Mouse (Mus musculus): Measurements from ENCODE around the gene Eif2b4. TPM values are rescaled to one million over a fixed set of nuclear protein-coding genes. Genes with fewer than 3 reads are reported as not detected.

Gene Eif2b4
- polyA plus RNA-seq, 1 experiment = 46.8 TPM

DNA sequence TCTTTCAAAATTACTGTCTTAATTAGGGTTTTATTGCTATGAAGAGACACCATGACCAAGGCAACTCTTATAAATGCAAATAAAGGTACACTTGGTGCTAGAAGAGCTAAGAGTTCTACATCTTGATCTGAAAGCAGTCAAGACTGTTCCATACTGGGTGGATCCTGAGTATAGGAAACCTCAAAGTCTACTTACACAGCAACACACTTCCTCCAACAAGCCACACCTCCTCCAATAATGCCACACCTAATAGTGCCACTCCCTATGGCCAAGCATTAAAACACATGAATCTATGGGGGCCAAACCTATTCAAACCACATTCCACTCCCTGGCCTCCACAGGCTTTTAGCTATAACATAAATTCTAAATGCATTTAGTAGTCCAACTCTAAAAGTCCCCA is 30.8 kb downstream of the Eif2b4 start:
- Histone ChIP-seq H3ac (ENCODE audit: control insufficient read depth, insufficient read length, low read depth) (no peak overlapping the region), H3K36me3 (ENCODE audit: control insufficient read depth, insufficient read depth) (peaks cover 96% of the 10 kb centered on the region), H3K79me2 (ENCODE audit: control insufficient read depth, insufficient read depth) (no peaks in the 10 kb centered on the region), H3K79me3 (ENCODE audit: low read depth) (no peaks in the 10 kb centered on the region), H3K27me3 (ENCODE audit: control insufficient read depth, insufficient read depth, insufficient read length) (no peaks in the 10 kb centered on the region), H3K4me3 (ENCODE audit: insufficient read depth, poor library complexity, severe bottlenecking) (no peak overlapping the region)
- no peak for TF ChIP-seq MYOG (IDR thresholded peaks at IDR 0.05; ENCODE audit: control insufficient read depth, extremely low read depth, insufficient read length)

DNA sequence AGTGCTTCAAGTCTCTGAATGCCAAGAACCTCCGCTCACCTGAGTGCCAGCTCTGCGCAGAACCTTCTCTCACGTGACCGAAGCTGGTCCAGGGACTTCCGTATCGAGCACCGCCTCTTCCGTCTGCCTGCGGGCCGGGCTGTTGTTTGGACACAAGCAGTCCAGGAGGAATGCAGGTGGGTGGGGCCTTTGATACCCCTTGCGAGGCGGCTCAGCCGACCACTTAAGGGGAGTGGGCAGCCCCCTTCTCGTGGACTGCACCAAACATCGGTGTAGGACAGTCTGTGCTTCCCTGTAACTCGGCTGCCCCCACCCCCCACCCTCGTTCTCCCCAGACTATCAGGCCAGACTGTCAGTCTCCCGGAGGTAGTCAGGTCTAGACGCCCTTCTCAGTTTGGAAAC is 39.1 kb downstream of the Eif2b4 start, which contains the start of gene Mpv17:
Mpv17 (minus strand) TSS at position 100 of the 402 bp plus-strand sequence.
- Histone ChIP-seq H3K27me3 (ENCODE audit: control insufficient read depth, insufficient read depth, insufficient read length) (no peaks in the 10 kb centered on the region), H3K4me3 (ENCODE audit: insufficient read depth, poor library complexity, severe bottlenecking) (peak within 1 kb of the TSS; percentile 27), H3ac (ENCODE audit: control insufficient read depth, insufficient read length, low read depth) (peak within 1 kb of the TSS; percentile 63), H3K36me3 (ENCODE audit: control insufficient read depth, insufficient read depth) (peaks cover 46% of the 10 kb centered on the region), H3K79me3 (ENCODE audit: low read depth) (no peaks in the 10 kb centered on the region), H3K79me2 (ENCODE audit: control insufficient read depth, insufficient read depth) (no peaks in the 10 kb centered on the region)
- TF ChIP-seq CEBPB (IDR thresholded peaks at IDR 0.05; ENCODE audit: low read depth) = no peak
- TF ChIP-seq MAX (IDR thresholded peaks at IDR 0.05) = no peak
- TF ChIP-seq MYOD1 (IDR thresholded peaks at IDR 0.05; ENCODE audit: control insufficient read depth, insufficient read length, low read depth) = no peak
- TF ChIP-seq MYOG (IDR thresholded peaks at IDR 0.05; ENCODE audit: control insufficient read depth, extremely low read depth, insufficient read length) = no peak
- TF ChIP-seq USF1 (IDR thresholded peaks at IDR 0.05; ENCODE audit: low read depth) = peak; percentile 95

DNA sequence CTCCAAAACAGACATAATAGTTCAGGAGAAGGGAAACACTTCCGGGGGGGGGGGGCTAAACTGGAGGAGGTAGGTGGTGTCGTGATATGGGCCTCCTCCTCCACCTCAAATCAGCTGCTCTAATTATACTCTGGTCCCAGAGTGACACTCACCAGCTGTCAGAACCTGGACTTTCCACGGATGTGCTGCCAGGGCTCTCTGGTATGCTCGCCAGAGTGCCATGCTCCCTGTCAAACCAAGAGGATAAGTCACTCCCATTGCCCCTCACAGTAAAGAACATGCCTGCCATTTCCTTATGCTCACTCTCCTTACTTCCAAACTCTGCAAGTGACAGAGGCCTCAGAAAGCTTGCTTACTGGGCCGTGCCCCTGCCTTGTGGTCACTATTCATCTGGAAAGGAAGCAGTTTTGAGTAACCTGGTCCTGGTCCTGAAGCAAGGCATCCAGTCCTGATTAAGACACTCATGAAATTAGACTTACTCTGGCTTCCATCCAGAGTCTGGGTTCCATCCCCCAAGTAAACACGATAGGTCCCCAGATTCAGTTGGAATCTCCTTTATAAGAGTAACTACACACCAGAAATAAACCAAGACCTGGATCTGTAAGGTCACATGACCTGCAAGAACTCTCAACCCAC is 39.6 kb downstream of the Eif2b4 start:
- Histone ChIP-seq H3ac (ENCODE audit: control insufficient read depth, insufficient read length, low read depth) (peak overlapping the region; percentile 10), H3K36me3 (ENCODE audit: control insufficient read depth, insufficient read depth) (peaks cover 41% of the 10 kb centered on the region)

DNA sequence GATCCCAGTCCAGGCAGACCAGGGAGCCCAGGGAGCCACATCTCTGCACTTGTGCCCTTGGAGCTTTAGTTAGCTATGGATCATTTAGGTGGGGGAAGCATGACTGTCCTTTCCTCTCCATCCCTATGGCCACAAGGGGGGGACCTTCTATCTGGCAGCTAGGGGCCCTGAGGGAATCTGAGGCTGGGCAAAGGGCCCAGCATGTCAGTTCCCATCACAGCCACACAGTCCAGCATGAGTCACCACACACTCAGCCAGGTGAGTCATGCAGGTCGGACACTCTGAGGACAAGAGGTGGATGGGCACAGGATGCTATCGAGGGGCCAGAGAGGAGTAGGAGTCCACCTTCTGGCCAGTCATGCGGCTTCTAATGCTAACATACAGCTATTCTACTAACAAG is 41.5 kb downstream of the Eif2b4 start:
- Histone ChIP-seq H3K79me3 (ENCODE audit: low read depth) (no peaks in the 10 kb centered on the region), H3K4me3 (ENCODE audit: insufficient read depth, poor library complexity, severe bottlenecking) (no peak overlapping the region), H3K27me3 (ENCODE audit: control insufficient read depth, insufficient read depth, insufficient read length) (no peaks in the 10 kb centered on the region), H3ac (ENCODE audit: control insufficient read depth, insufficient read length, low read depth) (no peak overlapping the region), H3K36me3 (ENCODE audit: control insufficient read depth, insufficient read depth) (peaks cover 23% of the 10 kb centered on the region), H3K79me2 (ENCODE audit: control insufficient read depth, insufficient read depth) (no peaks in the 10 kb centered on the region)
- peak; percentile 88 for TF ChIP-seq FOSL1 (IDR thresholded peaks at IDR 0.05; ENCODE audit: insufficient read depth, low read length, poor library complexity, severe bottlenecking)
- no peak for TF ChIP-seq MAX (IDR thresholded peaks at IDR 0.05)
- no peak for TF ChIP-seq MYOD1 (IDR thresholded peaks at IDR 0.05; ENCODE audit: control insufficient read depth, insufficient read length, low read depth)

More for the DNA sequence above, 39.6 kb downstream of the Eif2b4 start:
- H3K4me3 ChIP-seq (ENCODE audit: insufficient read depth, poor library complexity, severe bottlenecking) = peak overlapping the region; percentile 27
- H3K27me3 ChIP-seq (ENCODE audit: control insufficient read depth, insufficient read depth, insufficient read length) = no peaks in the 10 kb centered on the region
- H3K79me2 ChIP-seq (ENCODE audit: control insufficient read depth, insufficient read depth) = no peaks in the 10 kb centered on the region
- TF ChIP-seq CTCF (IDR thresholded peaks at IDR 0.05; ENCODE audit: control insufficient read depth, insufficient read depth, insufficient read length) (no peak), CEBPB (IDR thresholded peaks at IDR 0.05; ENCODE audit: low read depth) (no peak), MYOD1 (IDR thresholded peaks at IDR 0.05; ENCODE audit: control insufficient read depth, insufficient read length, low read depth) (no peak), MAX (IDR thresholded peaks at IDR 0.05) (no peak), MYOG (IDR thresholded peaks at IDR 0.05; ENCODE audit: control insufficient read depth, extremely low read depth, insufficient read length) (no peak), USF1 (IDR thresholded peaks at IDR 0.05; ENCODE audit: low read depth) (no peak), FOSL1 (IDR thresholded peaks at IDR 0.05; ENCODE audit: insufficient read depth, low read length, poor library complexity, severe bottlenecking) (no peak)
- H3K79me3 ChIP-seq (ENCODE audit: low read depth) = no peaks in the 10 kb centered on the region

DNA sequence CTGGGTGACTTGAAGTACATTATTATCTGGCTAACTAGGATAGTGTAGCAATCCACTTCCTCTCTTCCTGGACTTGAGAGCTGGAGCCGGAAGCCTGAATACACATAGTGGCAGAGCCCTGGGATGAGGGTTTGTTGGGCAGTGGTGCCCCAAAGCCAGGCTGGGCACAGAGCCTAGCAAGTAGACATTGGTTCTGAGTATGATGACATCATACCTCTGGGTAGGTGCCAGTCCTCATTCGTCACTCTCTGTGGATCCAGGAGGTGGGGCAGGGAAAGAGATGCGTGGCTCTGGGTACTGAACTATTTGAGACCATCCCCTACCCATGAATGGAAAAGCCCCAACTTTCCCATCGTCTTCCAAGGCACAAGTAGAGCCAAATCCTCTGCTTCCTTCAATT is 43.4 kb downstream of the Eif2b4 start:
- Histone ChIP-seq H3K79me3 (ENCODE audit: low read depth) (no peaks in the 10 kb centered on the region), H3K79me2 (ENCODE audit: control insufficient read depth, insufficient read depth) (no peaks in the 10 kb centered on the region), H3K27me3 (ENCODE audit: control insufficient read depth, insufficient read depth, insufficient read length) (no peaks in the 10 kb centered on the region), H3K36me3 (ENCODE audit: control insufficient read depth, insufficient read depth) (peaks cover 14% of the 10 kb centered on the region), H3K4me3 (ENCODE audit: insufficient read depth, poor library complexity, severe bottlenecking) (no peak overlapping the region), H3ac (ENCODE audit: control insufficient read depth, insufficient read length, low read depth) (no peak overlapping the region)
- no peak for TF ChIP-seq USF1 (IDR thresholded peaks at IDR 0.05; ENCODE audit: low read depth)
- TF ChIP-seq CEBPB (IDR thresholded peaks at IDR 0.05; ENCODE audit: low read depth) = no peak
- no peak for TF ChIP-seq MYOD1 (IDR thresholded peaks at IDR 0.05; ENCODE audit: control insufficient read depth, insufficient read length, low read depth)
- no peak for TF ChIP-seq FOSL1 (IDR thresholded peaks at IDR 0.05; ENCODE audit: insufficient read depth, low read length, poor library complexity, severe bottlenecking)
- TF ChIP-seq MYOG (IDR thresholded peaks at IDR 0.05; ENCODE audit: control insufficient read depth, extremely low read depth, insufficient read length) = no peak
- TF ChIP-seq MAX (IDR thresholded peaks at IDR 0.05) = no peak
- no peak for TF ChIP-seq CTCF (IDR thresholded peaks at IDR 0.05; ENCODE audit: control insufficient read depth, insufficient read depth, insufficient read length)

DNA sequence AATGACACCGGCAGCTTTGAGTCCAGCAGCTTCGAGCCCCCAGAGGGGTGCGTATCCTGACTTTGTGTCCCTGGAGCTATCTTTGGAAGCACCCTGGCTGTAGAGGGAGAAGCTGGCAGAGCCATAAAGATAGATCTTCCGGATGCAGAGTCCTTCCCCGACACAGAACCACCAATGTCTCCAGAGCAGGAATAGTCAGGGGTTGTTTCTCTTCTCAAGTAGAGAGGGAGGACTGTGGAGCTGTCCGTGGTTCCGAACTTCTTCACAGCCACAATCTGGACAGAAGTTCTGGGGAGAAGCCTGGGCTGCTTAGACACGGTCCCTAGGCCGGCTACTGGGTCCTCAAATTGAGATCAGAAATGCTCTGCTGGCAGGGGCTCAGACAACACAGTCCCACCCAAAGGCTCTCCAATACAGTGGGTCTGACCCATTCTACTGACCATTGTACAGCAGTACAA is 54.2 kb downstream of the Eif2b4 start:
- peaks cover 24% of the 10 kb centered on the region for H3K27me3 ChIP-seq (ENCODE audit: control insufficient read depth, insufficient read depth, insufficient read length)
- no peaks in the 10 kb centered on the region for H3K79me3 ChIP-seq (ENCODE audit: low read depth)
- TF ChIP-seq MYOD1 (IDR thresholded peaks at IDR 0.05; ENCODE audit: control insufficient read depth, insufficient read length, low read depth) (no peak), CEBPB (IDR thresholded peaks at IDR 0.05; ENCODE audit: low read depth) (no peak), MYOG (IDR thresholded peaks at IDR 0.05; ENCODE audit: control insufficient read depth, extremely low read depth, insufficient read length) (no peak), CTCF (IDR thresholded peaks at IDR 0.05; ENCODE audit: control insufficient read depth, insufficient read depth, insufficient read length) (no peak), MAX (IDR thresholded peaks at IDR 0.05) (no peak), FOSL1 (IDR thresholded peaks at IDR 0.05; ENCODE audit: insufficient read depth, low read length, poor library complexity, severe bottlenecking) (no peak), USF1 (IDR thresholded peaks at IDR 0.05; ENCODE audit: low read depth) (no peak)
- no peak overlapping the region for H3ac ChIP-seq (ENCODE audit: control insufficient read depth, insufficient read length, low read depth)
- H3K36me3 ChIP-seq (ENCODE audit: control insufficient read depth, insufficient read depth) = no peaks in the 10 kb centered on the region
- H3K79me2 ChIP-seq (ENCODE audit: control insufficient read depth, insufficient read depth) = no peaks in the 10 kb centered on the region
- H3K4me3 ChIP-seq (ENCODE audit: insufficient read depth, poor library complexity, severe bottlenecking) = no peak overlapping the region
